Mouse (Mus musculus): ENCODE data around the gene Lpcat3. TPM values are rescaled to one million over a fixed set of nuclear protein-coding genes. Genes with fewer than 3 reads are reported as not detected.

Lpcat3 gene
- polyA plus RNA-seq, 1 experiment: 215 TPM

DNA sequence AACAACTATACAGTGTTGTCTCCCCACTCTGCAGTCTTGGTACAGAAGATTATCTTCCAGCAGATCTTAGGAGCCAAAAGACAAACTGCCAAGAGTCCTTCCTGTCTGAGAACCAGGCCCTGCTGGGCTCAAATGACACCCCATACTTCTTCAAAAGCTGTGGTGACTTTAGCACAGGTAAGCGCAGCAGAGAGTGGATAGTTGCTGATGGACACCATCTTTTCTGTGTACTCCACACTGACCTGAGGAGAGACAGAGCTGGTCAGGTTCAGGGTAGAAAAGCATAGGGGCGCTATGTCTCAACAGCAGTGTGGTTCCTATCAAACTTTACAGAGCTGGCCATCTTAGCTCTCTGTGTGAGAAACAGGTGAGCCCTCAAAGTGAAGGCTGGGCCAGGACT lies 41.6 kb downstream of the Lpcat3 start:
- no peak for DNase-seq
- Histone ChIP-seq H3K36me3 (ENCODE audit: control insufficient read depth, insufficient read depth, low read length) (peaks cover 5% of the 10 kb centered on the region), H3K4me3 (ENCODE audit: insufficient read depth, low read depth, low read length) (no peak overlapping the region), H3K4me1 (ENCODE audit: control insufficient read depth, insufficient read depth, low read length) (peaks cover 10% of the 10 kb centered on the region), H3K27me3 (replicated peaks; ENCODE audit: control insufficient read depth, insufficient read depth, low read length) (no peaks in the 10 kb centered on the region), H3K27ac (ENCODE audit: insufficient read depth, low read depth, low read length) (no peak overlapping the region)
- TF ChIP-seq POLR2A (IDR thresholded peaks at IDR 0.05; ENCODE audit: low read depth, low read length) (no peak), CTCF (conservative IDR thresholded peaks at IDR 0.05; ENCODE audit: insufficient read depth, insufficient read length, low read depth, low read length) (no peak)
- 97% methylated on average over 2 of the region's 2 CpGs for WGBS

GRCm38 (mm10) chr6:124706061-124706627 lies 43.3 kb downstream of the Lpcat3 start:
- Histone ChIP-seq H3K36me3 (ENCODE audit: control insufficient read depth, insufficient read depth, low read length) (peaks cover 5% of the 10 kb centered on the region), H3K27ac (ENCODE audit: insufficient read depth, low read depth, low read length) (no peak overlapping the region)

DNA sequence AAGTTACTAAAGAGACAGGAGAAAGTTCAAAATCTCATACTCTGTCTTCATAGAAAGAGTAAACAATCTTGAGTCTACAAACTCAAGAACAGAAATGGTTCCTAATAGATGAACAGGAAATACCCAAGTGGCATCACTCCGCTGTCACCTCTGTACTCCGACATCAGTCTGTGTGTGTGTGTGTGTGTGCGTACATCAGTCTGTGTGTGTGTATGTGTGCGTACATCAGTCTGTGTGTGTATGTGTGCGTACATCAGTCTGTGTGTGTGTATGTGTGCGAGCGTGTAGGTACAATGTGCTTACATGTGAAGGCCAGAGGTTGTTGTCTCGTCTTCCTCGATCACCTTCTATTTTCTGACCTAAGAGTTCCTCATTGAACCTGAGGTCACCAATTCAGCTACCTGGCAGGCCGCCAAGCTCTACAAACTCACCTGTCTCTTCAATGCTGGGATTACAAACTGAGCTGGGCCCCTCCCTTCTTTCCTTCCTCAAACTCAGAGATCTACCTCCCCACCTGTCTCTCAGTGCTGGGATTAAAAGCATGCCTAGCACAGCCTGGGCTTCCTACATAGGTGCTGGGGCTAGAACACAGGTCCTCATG lies 45.6 kb downstream of the Lpcat3 start:
- no peak for TF ChIP-seq POLR2A (IDR thresholded peaks at IDR 0.05; ENCODE audit: low read depth, low read length)
- no peak for TF ChIP-seq CTCF (conservative IDR thresholded peaks at IDR 0.05; ENCODE audit: insufficient read depth, insufficient read length, low read depth, low read length)
- no peak overlapping the region for H3K27ac ChIP-seq (ENCODE audit: insufficient read depth, low read depth, low read length)
- H3K4me1 ChIP-seq (ENCODE audit: control insufficient read depth, insufficient read depth, low read length): peaks cover 12% of the 10 kb centered on the region; the same call in 1 of the 2 replicates
- 75% methylated on average over 10 of the region's 10 CpGs for WGBS
- DNase-seq: no peak
- H3K4me3 ChIP-seq (ENCODE audit: insufficient read depth, low read depth, low read length): no peak overlapping the region
- H3K36me3 ChIP-seq (ENCODE audit: control insufficient read depth, insufficient read depth, low read length): peaks cover 5% of the 10 kb centered on the region
- no peaks in the 10 kb centered on the region for H3K27me3 ChIP-seq (replicated peaks; ENCODE audit: control insufficient read depth, insufficient read depth, low read length)

More at GRCm38 (mm10) chr6:124706061-124706627, 43.3 kb downstream of the Lpcat3 start:
- H3K4me3 ChIP-seq (ENCODE audit: insufficient read depth, low read depth, low read length): no peak overlapping the region
- TF ChIP-seq POLR2A (IDR thresholded peaks at IDR 0.05; ENCODE audit: low read depth, low read length): no peak
- no peak for TF ChIP-seq CTCF (conservative IDR thresholded peaks at IDR 0.05; ENCODE audit: insufficient read depth, insufficient read length, low read depth, low read length)
- no peak for DNase-seq
- peaks cover 8% of the 10 kb centered on the region; the same call in 1 of the 2 replicates for H3K4me1 ChIP-seq (ENCODE audit: control insufficient read depth, insufficient read depth, low read length)
- H3K27me3 ChIP-seq (replicated peaks; ENCODE audit: control insufficient read depth, insufficient read depth, low read length): no peaks in the 10 kb centered on the region
- WGBS: 58% methylated on average over 5 of the region's 5 CpGs

DNA sequence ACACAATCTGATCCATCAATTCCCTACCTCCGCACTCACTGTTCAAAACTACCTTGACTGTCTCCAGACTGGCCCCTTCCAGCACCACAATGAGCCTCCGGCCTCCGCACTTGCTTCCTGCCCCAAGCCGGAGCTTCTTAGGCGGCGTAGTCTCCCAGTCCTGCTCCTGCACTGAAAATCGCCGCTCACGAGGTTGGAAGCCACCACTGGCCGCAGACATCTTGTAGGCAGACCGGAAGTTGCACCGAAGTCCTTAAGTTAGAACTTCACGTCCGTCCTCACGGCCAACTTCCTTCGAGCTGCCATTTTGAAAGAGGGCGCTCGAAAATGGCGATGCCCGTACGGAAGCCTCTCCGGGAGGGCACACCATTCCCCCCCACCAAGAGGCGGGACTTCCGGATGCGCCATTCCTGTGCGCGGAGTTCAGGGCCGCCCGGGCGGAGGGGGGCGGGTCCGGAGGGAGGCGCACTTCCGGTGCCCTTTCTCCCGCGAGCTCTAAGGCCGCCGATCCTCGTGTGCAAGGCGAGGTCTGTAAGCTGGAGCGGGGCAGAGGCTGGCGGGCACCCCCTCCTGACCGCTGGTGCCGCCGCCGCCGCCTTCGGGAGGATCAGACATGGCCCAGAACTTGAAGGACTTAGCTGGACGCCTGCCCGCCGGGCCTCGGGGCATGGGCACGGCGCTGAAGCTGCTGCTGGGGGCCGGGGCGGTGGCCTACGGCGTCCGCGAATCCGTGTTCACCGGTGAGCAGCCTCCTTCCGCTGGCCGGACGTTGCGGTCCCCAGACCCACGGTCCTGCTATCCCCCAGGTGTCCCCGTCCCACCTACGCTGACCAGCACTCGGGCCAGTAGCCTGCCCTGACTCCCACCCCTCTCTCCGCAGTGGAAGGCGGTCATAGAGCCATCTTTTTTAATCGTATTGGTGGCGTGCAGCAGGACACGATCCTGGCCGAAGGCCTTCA lies 49.3 kb downstream of the Lpcat3 start, which contains the start of the genes Emg1 and Phb2:
TSS of gene Emg1 (minus strand) at position 355 of the 959 bp plus-strand sequence.
TSS of gene Phb2 (plus strand) at position 513 of the 959 bp plus-strand sequence.
- Histone ChIP-seq H3K27me3 (replicated peaks; ENCODE audit: control insufficient read depth, insufficient read depth, low read length) (no peaks in the 10 kb centered on the region), H3K4me1 (ENCODE audit: control insufficient read depth, insufficient read depth, low read length) (peaks cover 17% of the 10 kb centered on the region; the same call in 1 of the 2 replicates), H3K4me3 (ENCODE audit: insufficient read depth, low read depth, low read length) (peak within 1 kb of the TSS; percentile 82), H3K36me3 (ENCODE audit: control insufficient read depth, insufficient read depth, low read length) (peaks cover 1% of the 10 kb centered on the region; the same call in 1 of the 2 replicates), H3K27ac (ENCODE audit: insufficient read depth, low read depth, low read length) (peak within 1 kb of the TSS; percentile 86)
- WGBS: under 1% methylated on average over 76 of the region's 76 CpGs
- no peak for TF ChIP-seq CTCF (conservative IDR thresholded peaks at IDR 0.05; ENCODE audit: insufficient read depth, insufficient read length, low read depth, low read length)
- TF ChIP-seq POLR2A (IDR thresholded peaks at IDR 0.05; ENCODE audit: low read depth, low read length): peak; percentile 18
- DNase-seq: peak; percentile 99

DNA sequence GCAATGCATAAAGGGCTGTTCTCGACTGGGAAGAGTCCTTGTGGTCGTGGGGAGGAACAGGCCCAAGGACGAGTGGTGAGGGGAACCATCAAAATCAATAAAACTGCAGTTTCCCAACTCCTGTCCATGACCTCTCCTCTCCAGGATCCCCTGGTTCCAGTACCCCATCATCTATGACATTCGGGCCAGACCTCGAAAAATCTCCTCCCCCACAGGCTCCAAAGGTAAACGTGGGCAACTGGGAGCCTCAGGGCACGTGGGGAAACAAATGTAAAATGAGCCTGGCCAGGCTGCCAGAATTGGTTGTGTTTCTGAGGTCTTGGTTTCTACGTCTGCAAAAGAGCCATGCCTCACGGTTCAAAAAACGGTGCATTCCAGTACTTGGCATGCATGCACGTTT lies 50.1 kb downstream of the Lpcat3 start:
- Histone ChIP-seq H3K27me3 (replicated peaks; ENCODE audit: control insufficient read depth, insufficient read depth, low read length) (no peaks in the 10 kb centered on the region), H3K4me1 (ENCODE audit: control insufficient read depth, insufficient read depth, low read length) (peaks cover 17% of the 10 kb centered on the region; the same call in 1 of the 2 replicates), H3K36me3 (ENCODE audit: control insufficient read depth, insufficient read depth, low read length) (peaks cover 1% of the 10 kb centered on the region; the same call in 1 of the 2 replicates), H3K27ac (ENCODE audit: insufficient read depth, low read depth, low read length) (peak overlapping the region; percentile 86), H3K4me3 (ENCODE audit: insufficient read depth, low read depth, low read length) (peak overlapping the region; percentile 82)
- 3% methylated on average over 11 of the region's 11 CpGs for WGBS
- no peak for DNase-seq
- TF ChIP-seq CTCF (conservative IDR thresholded peaks at IDR 0.05; ENCODE audit: insufficient read depth, insufficient read length, low read depth, low read length): no peak
- TF ChIP-seq POLR2A (IDR thresholded peaks at IDR 0.05; ENCODE audit: low read depth, low read length): no peak

DNA sequence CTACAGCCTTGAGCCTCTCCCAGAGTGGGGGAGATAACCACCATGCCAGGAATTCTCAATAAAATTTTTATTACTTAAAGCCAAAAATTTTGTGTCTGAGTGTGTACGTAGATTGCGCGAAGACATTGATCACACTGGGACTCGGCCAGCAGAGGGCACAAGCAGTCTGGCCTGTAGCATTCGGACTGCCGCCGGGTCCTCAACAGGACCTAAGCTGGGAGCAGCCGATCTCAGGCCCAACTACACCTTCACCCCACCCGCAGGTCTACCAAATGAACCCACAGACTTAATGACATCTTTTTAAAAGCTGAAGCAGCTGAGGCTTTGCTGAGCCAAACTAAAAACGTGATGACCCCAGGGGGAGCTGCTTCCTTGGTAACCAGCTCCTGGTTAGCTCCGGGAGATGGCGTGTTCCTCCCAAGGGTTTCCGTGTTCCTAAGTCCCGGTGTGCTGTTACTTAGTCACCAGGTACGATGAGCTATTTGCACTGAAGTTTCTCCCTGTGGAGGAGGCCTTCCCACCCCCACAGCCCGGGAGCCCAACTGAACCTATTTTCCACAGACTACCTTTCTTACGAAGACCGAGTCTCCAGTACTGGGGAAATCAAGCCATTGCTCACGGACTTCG lies 54.1 kb downstream of the Lpcat3 start:
- no peak overlapping the region for H3K27ac ChIP-seq (ENCODE audit: insufficient read depth, low read depth, low read length)
- H3K27me3 ChIP-seq (replicated peaks; ENCODE audit: control insufficient read depth, insufficient read depth, low read length): no peaks in the 10 kb centered on the region
- 55% methylated on average over 20 of the region's 20 CpGs for WGBS
- H3K36me3 ChIP-seq (ENCODE audit: control insufficient read depth, insufficient read depth, low read length): peaks cover 1% of the 10 kb centered on the region; the same call in 1 of the 2 replicates
- H3K4me1 ChIP-seq (ENCODE audit: control insufficient read depth, insufficient read depth, low read length): peaks cover 9% of the 10 kb centered on the region; the same call in 1 of the 2 replicates
- no peak for TF ChIP-seq POLR2A (IDR thresholded peaks at IDR 0.05; ENCODE audit: low read depth, low read length)
- TF ChIP-seq CTCF (conservative IDR thresholded peaks at IDR 0.05; ENCODE audit: insufficient read depth, insufficient read length, low read depth, low read length): peak; percentile 77
- no peak overlapping the region for H3K4me3 ChIP-seq (ENCODE audit: insufficient read depth, low read depth, low read length)
- DNase-seq: peak; percentile 63

Data from kidney, adult 2 months (tissue).